ENCODE assay signal across 10 mouse cellular contexts in genomic region chr3:108195941-108196590, GRCm38 (mm10). TPM values are rescaled to one million over a fixed set of nuclear protein-coding genes. Genes with fewer than 3 reads are reported as not detected.
DNase-seq lines count a peak whose midpoint lies in the region; ATAC-seq lines count a peak whose summit lies in the region.
"Had no signal": no experiment of that assay in that cellular context is flagged by ENCODE, and none has a peak within 500 bp of the region (broad histone marks: within the 10 kb centered on the region; RNA-seq: fewer than 3 reads in every experiment).

No protein-coding gene starts in this region.

- H3K4me3 ChIP-seq in embryonic facial prominence, embryonic 14.5 days (ENCODE audit: low read depth, low read length), result no peak overlapping the region
- no peak overlapping the region for H3K4me3 ChIP-seq in neural tube, embryonic 14.5 days (ENCODE audit: low read depth, low read length)
- H3K4me3 ChIP-seq: erythroblast, embryonic 14.5 days had no signal

- 66% methylated on average over 7 of the region's 7 CpGs for WGBS in embryonic facial prominence, embryonic 14.5 days
- 63% methylated on average over 7 of the region's 7 CpGs for WGBS in neural tube, embryonic 14.5 days

- no peaks in the 10 kb centered on the region for H3K9me3 ChIP-seq in embryonic facial prominence, embryonic 14.5 days (ENCODE audit: control insufficient read depth, low read length)
- H3K9me3 ChIP-seq in neural tube, embryonic 14.5 days (ENCODE audit: control insufficient read depth, low read length), result no peaks in the 10 kb centered on the region

- no peak overlapping the region for H3K27ac ChIP-seq in embryonic facial prominence, embryonic 14.5 days (replicated peaks; ENCODE audit: low read depth, low read length)
- H3K27ac ChIP-seq in neural tube, embryonic 14.5 days (ENCODE audit: low read depth, low read length), result peak overlapping the region; percentile 76

- H3K9ac ChIP-seq in embryonic facial prominence, embryonic 14.5 days (ENCODE audit: low read depth, low read length), result no peak overlapping the region
- H3K9ac ChIP-seq in neural tube, embryonic 14.5 days (replicated peaks; ENCODE audit: low read depth, low read length), result no peak overlapping the region; the same call in 1 of the 2 replicates

- no peak overlapping the region for H3K4me2 ChIP-seq in embryonic facial prominence, embryonic 14.5 days (ENCODE audit: low read depth, low read length)
- no peak overlapping the region for H3K4me2 ChIP-seq in neural tube, embryonic 14.5 days (ENCODE audit: low read depth, low read length)

- H3K36me3 ChIP-seq in embryonic facial prominence, embryonic 14.5 days (ENCODE audit: control insufficient read depth, insufficient read depth, low read length), result 0 out of 2 replicates have a peak, but pooled peaks cover 12% of the 10 kb centered on the region
- no peaks in the 10 kb centered on the region for H3K36me3 ChIP-seq in neural tube, embryonic 14.5 days (ENCODE audit: control insufficient read depth, insufficient read depth, low read length)

- DNase-seq in left cerebral cortex, adult 11 months (ENCODE audit: low spot score), result peak; percentile 65
- no peak for DNase-seq in left cerebral cortex, adult 18-20 months (ENCODE audit: low spot score in 2 of 2)
- DNase-seq in embryonic facial prominence, embryonic 14.5 days (ENCODE audit: low spot score), result peak; percentile 30
- peak; percentile 74 to 79 for DNase-seq in layer of hippocampus, adult 8-10 months (ENCODE audit: low spot score in 2 of 2)
- no peak for DNase-seq in retina, postnatal 1 day
- no peak for DNase-seq in ovary, adult 18-20 months (ENCODE audit: low spot score)

- no peaks in the 10 kb centered on the region; the same call in 1 of the 2 replicates for H3K4me1 ChIP-seq in embryonic facial prominence, embryonic 14.5 days (ENCODE audit: control insufficient read depth, insufficient read depth, low read length)
- H3K4me1 ChIP-seq in neural tube, embryonic 14.5 days (ENCODE audit: control insufficient read depth, insufficient read depth, low read length), result peaks cover 23% of the 10 kb centered on the region

- H3K27me3 ChIP-seq in embryonic facial prominence, embryonic 14.5 days (replicated peaks; ENCODE audit: control insufficient read depth, insufficient read depth, low read length), result no peaks in the 10 kb centered on the region
- no peaks in the 10 kb centered on the region for H3K27me3 ChIP-seq in neural tube, embryonic 14.5 days (ENCODE audit: control insufficient read depth, insufficient read depth, low read length)

- no peak for ATAC-seq in embryonic facial prominence, embryonic 14.5 days (ENCODE audit: low read depth)
- ATAC-seq in neural tube, embryonic 14.5 days (ENCODE audit: low read depth), result no peak
- ATAC-seq in inflammation-experienced regulatory T-cells, adult 6 months, result no peak

RNA-seq across cellular contexts. Expression of gene Cyb561d1, which starts 4.9 kb away (rescaled TPM):
- 10 to 100 TPM; 20.6 to 21.4 TPM for total RNA-seq in left cerebral cortex, adult 18-20 months (2021)
- polyA plus RNA-seq in embryonic facial prominence, embryonic 14.5 days (2014; fragmentation: Nextera tagmentation; extraction: Ambion mirVana), result 1.9 and 2.7 TPM in 2 replicates
- total RNA-seq in layer of hippocampus, adult 8-10 months (2022), result 10 to 100 TPM; 15.7 to 21.2 (median 18.9) TPM
- 2.0 and 2.3 TPM in 2 replicates for polyA plus RNA-seq in neural tube, embryonic 14.5 days (2014; fragmentation: Nextera tagmentation; extraction: Ambion mirVana)
- 1 to 10 TPM; 6.6 to 7.3 (median 7.1) TPM for polyA plus RNA-seq in inflammation-experienced regulatory T-cells, adult 6 months (2017; shearing (Covaris generic))

RNA-seq across cellular contexts. Expression of gene Amigo1, which starts 9.9 kb away (rescaled TPM):
- total RNA-seq in left cerebral cortex, adult 18-20 months (2021), result 10 to 100 TPM; 78.2 to 79.7 TPM
- polyA plus RNA-seq in embryonic facial prominence, embryonic 14.5 days (2014; fragmentation: Nextera tagmentation; extraction: Ambion mirVana), result 5.1 and 5.3 TPM in 2 replicates
- 10 to 100 TPM; 61.9 to 71.8 (median 68.3) TPM for total RNA-seq in layer of hippocampus, adult 8-10 months (2022)
- 11.2 TPM in 2 replicates for polyA plus RNA-seq in neural tube, embryonic 14.5 days (2014; fragmentation: Nextera tagmentation; extraction: Ambion mirVana)
- polyA plus RNA-seq in inflammation-experienced regulatory T-cells, adult 6 months (2017; shearing (Covaris generic)), result under 1 TPM; 0.33 to 0.53 (median 0.51) TPM

RNA-seq across cellular contexts. Expression of gene Atxn7l2, which starts 14.7 kb away (rescaled TPM):
- total RNA-seq in left cerebral cortex, adult 18-20 months (2021), result 10 to 100 TPM; 22.9 to 27.9 TPM
- 15.6 and 20.2 TPM in 2 replicates for polyA plus RNA-seq in embryonic facial prominence, embryonic 14.5 days (2014; fragmentation: Nextera tagmentation; extraction: Ambion mirVana)
- total RNA-seq in layer of hippocampus, adult 8-10 months (2022), result 10 to 100 TPM; 23.1 to 36.3 (median 29.6) TPM
- 22.0 and 24.0 TPM in 2 replicates for polyA plus RNA-seq in neural tube, embryonic 14.5 days (2014; fragmentation: Nextera tagmentation; extraction: Ambion mirVana)
- 1 to 10 TPM; 4.7 to 5.9 (median 5.6) TPM for polyA plus RNA-seq in inflammation-experienced regulatory T-cells, adult 6 months (2017; shearing (Covaris generic))

RNA-seq across cellular contexts. Expression of gene Sypl2, which starts 30.4 kb away (rescaled TPM):
- total RNA-seq in left cerebral cortex, adult 18-20 months (2021), result 1 to 10 TPM; 2.3 TPM
- 6.8 and 11.4 TPM in 2 replicates for polyA plus RNA-seq in embryonic facial prominence, embryonic 14.5 days (2014; fragmentation: Nextera tagmentation; extraction: Ambion mirVana)
- total RNA-seq in layer of hippocampus, adult 8-10 months (2022), result 1 to 10 TPM; 2.1 to 3.8 (median 2.8) TPM
- polyA plus RNA-seq in neural tube, embryonic 14.5 days (2014; fragmentation: Nextera tagmentation; extraction: Ambion mirVana), result 0.14 and 0.32 TPM in 2 replicates
- not detected for polyA plus RNA-seq in inflammation-experienced regulatory T-cells, adult 6 months (2017; shearing (Covaris generic))
- total RNA-seq: neutrophil, adult 5-6 weeks had no signal
- polyA plus RNA-seq: erythroblast, embryonic 14.5 days had no signal

RNA-seq across cellular contexts. Expression of gene Gpr61, which starts 41.4 kb away (rescaled TPM):
- 10 to 100 TPM; 18.4 to 22.3 TPM for total RNA-seq in left cerebral cortex, adult 18-20 months (2021)
- polyA plus RNA-seq in embryonic facial prominence, embryonic 14.5 days (2014; fragmentation: Nextera tagmentation; extraction: Ambion mirVana), result 0.42 and 0.45 TPM in 2 replicates
- total RNA-seq in layer of hippocampus, adult 8-10 months (2022), result 10 to 100 TPM; 15.8 to 17.2 (median 17.0) TPM
- 2.7 and 4.5 TPM in 2 replicates for polyA plus RNA-seq in neural tube, embryonic 14.5 days (2014; fragmentation: Nextera tagmentation; extraction: Ambion mirVana)
- not detected for polyA plus RNA-seq in inflammation-experienced regulatory T-cells, adult 6 months (2017; shearing (Covaris generic))
- polyA plus RNA-seq: erythroblast, embryonic 14.5 days had no signal

Comparison
In these comparisons a context has a peak if more than half of its experiments do, and no peak if none do; other contexts are left out.
1. DNase-seq: peak in left cerebral cortex, adult 11 months (single experiment), embryonic facial prominence, embryonic 14.5 days (single experiment) and layer of hippocampus, adult 8-10 months (2 of 2); none in left cerebral cortex, adult 18-20 months (0 of 2), retina, postnatal 1 day (single experiment) and ovary, adult 18-20 months (single experiment).